Mouse (Mus musculus) urinary bladder, postnatal 14 days (tissue): ENCODE measurements around the gene Ntm.

Experiments
- DNase-seq: peaks from one replicate; pipeline ENCODE4 v3.0.0; 2021; ENCODE audit warnings: low spot score

Ntm gene

GRCm38 (mm10) chr9:29128416-29128815, 834.5 kb downstream of the Ntm start:
- DNase-seq = no peak

DNA sequence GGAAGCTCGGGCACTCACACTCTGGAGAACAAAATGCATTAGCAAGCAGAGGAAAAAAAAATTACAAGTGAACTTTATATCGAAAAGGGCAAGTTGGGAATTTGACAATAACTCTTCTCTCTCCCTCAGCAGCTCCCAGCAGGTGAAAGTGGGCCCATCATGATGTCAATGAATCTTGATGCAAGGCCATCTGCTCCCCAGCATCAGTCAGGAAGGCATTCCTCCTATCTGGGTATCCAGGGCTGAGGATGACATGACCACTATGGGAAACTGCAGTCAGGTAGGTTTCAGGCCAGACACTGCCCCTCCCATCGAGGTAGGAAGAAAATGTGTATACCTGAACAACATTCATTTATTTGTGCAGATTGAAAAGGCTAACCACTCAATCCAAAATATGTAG, 838.5 kb downstream of the Ntm start:
- DNase-seq = no peak

- no peak for DNase-seq
Measured at GRCm38 (mm10) chr9:29123828-29124227, 839.1 kb downstream of the Ntm start.

- DNase-seq = no peak
Measured at GRCm38 (mm10) chr9:29117561-29118112, 845.3 kb downstream of the Ntm start.

- DNase-seq = no peak
Measured at GRCm38 (mm10) chr9:29115337-29115736, 847.6 kb downstream of the Ntm start.

- DNase-seq = no peak
Measured at GRCm38 (mm10) chr9:29106771-29107170, 856.2 kb downstream of the Ntm start.

GRCm38 (mm10) chr9:29104442-29104841, 858.5 kb downstream of the Ntm start:
- DNase-seq = no peak

- no peak for DNase-seq
Measured at GRCm38 (mm10) chr9:29103993-29104392, 858.9 kb downstream of the Ntm start.

- DNase-seq = no peak
Measured at GRCm38 (mm10) chr9:29100624-29101023, 862.3 kb downstream of the Ntm start.

- no peak for DNase-seq
Measured at GRCm38 (mm10) chr9:29092443-29092842, 870.5 kb downstream of the Ntm start.

GRCm38 (mm10) chr9:29088657-29089056, 874.3 kb downstream of the Ntm start:
- no peak for DNase-seq

- DNase-seq = no peak
Measured at GRCm38 (mm10) chr9:29087656-29088055, 875.3 kb downstream of the Ntm start.

- DNase-seq = no peak
Measured at GRCm38 (mm10) chr9:29087171-29087570, 875.8 kb downstream of the Ntm start.

DNA sequence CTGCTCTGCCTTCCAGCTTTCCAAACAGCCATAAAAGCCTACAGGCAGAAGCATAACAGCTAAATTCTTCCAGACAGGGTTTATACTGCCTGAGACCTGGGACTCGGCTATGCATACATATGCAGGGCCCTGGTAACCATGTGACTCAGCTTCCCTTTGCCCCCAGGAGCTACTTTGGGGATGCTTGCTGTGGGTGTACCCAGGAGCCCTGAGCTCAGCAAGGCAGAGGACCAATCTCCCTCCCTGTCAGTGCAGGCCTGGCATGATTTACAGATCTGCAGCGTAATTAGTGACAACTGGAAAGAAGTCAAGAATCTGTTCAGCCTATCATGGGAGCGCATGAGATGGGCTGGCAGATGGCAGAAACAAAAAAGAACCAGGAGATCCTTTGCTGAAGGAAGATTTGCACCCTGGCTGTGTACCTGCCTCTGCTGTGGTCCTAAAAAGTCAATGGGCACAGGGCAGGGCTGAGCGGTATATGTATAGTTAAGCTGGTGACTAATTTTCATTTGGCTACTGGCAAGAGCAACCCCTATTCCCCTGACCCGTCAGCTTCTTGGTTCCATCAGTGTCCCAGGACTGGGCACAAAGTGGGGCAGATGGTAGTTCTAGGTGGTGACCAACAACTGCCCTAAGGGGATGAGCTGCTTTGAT, 886.9 kb downstream of the Ntm start:
- DNase-seq = no peak

- DNase-seq = no peak
Measured at GRCm38 (mm10) chr9:29075243-29075642, 887.7 kb downstream of the Ntm start.

DNA sequence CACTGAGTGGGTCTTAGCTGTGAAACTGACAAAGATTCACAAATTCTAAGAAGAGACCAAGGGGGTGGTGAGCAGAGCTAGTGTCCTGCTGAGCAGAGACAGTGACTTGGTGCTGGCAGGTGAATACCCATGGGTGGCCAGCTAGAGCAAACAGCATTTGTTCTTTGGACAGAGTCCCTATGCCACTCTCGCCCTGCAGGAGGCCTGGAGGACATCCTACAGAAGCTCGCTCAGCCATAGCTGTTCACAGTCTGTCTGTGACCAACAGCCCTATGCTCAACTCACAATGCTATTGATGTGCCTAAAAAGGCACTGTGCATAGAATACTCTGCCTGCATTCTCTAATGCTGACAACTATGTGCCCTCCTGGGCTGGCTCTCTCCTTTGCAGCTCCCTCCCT, 888.4 kb downstream of the Ntm start:
- DNase-seq = no peak

- DNase-seq = no peak
Measured at GRCm38 (mm10) chr9:29071997-29072396, 890.9 kb downstream of the Ntm start.

GRCm38 (mm10) chr9:29067572-29067971, 895.4 kb downstream of the Ntm start:
- DNase-seq = no peak

- DNase-seq = no peak
Measured at GRCm38 (mm10) chr9:29060293-29060692, 902.6 kb downstream of the Ntm start.

- no peak for DNase-seq
Measured at GRCm38 (mm10) chr9:29058811-29059210, 904.1 kb downstream of the Ntm start.

DNA sequence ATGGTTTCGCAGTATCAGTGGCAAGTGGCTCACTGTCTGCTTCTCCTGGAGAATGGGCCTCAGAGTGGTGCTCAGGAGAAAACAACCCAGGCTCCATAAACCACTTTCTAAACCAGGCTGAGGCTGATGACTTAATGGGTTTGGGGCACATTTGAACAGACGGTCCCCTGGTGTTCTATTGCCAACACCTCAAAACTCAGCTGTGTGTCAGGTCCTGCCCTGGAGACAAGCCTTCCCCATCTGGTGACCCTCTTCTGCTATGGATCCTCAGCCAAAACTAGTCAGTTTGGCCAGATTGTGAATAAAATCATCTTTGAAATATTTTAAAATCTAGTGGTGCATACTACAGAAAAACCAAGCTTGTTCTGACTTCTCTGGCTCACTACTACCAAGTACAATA, 907.3 kb downstream of the Ntm start:
- no peak for DNase-seq

DNA sequence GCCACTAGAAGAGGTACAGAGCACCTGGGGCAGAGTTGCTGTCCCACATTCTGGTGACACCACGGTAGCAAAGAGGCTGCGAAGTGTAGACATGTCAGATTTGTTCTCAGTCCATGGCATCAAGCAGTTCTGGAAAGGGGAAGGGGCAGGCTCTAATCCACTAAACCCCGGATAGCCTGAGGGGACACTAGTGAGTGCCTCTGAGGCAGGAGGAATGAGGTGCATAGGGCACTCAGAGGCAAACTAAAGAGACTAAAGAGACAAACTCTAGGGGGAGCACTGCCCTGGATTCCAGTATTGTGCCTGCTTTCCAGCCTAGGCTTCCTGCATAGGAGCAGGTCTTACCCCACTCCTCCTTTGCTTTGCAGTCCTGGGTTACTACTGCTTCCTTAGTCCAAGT, 926.5 kb downstream of the Ntm start:
- DNase-seq = no peak

- DNase-seq = no peak
Measured at GRCm38 (mm10) chr9:29036058-29036457, 926.9 kb downstream of the Ntm start.

- no peak for DNase-seq
Measured at GRCm38 (mm10) chr9:29026410-29026809, 936.5 kb downstream of the Ntm start.
